Mouse (Mus musculus): ENCODE data around the gene Mmachc.

DNA sequence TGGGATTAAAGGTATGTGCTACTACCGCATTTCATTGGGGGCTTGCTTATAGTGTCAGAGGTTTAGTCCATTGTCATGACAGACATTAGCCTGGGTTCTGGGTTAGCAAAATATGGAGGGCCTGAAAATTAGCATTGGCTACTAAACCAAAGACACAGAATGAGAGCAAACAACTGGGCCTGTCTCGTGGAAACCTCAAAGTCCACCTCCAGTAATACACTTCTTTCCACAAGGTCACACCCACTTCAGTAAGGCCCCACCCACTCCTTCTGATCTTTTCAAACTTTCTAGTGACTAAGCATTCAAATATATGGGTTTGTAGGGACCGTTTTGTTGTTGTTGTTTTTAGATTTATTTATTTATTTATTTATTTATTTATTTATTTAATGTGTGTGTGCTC lies 21.3 kb upstream of the Mmachc start:
- TF ChIP-seq CTCF (IDR thresholded peaks at IDR 0.05; ENCODE audit: insufficient read depth, low read length): no peak
- TF ChIP-seq POLR2A (IDR thresholded peaks at IDR 0.05; ENCODE audit: borderline replicate concordance, extremely low read depth, low read depth, low read length): no peak
